Mouse (Mus musculus) embryonic fibroblast, embryonic 13.5 days (primary cell): ENCODE data around the gene Hypm. TPM values are rescaled to one million over a fixed set of nuclear protein-coding genes. Genes with fewer than 3 reads are reported as not detected.

Experiments
- H3K27ac ChIP-seq: 2 replicates; pipeline ENCODE4 v1.5.1; 2012; ENCODE audit warnings: low read length, control low read depth, inconsistent platforms; ENCODE audit not compliant: insufficient read depth
- H3K4me1 ChIP-seq: 2 replicates; pipeline ENCODE4 v1.6.1; 2011; ENCODE audit warnings: low read length; ENCODE audit not compliant: control insufficient read depth, insufficient read depth
- H3K4me3 ChIP-seq: 2 replicates; pipeline ENCODE4 v1.5.1; 2011; ENCODE audit warnings: mild to moderate bottlenecking, control low read depth, low read length; ENCODE audit not compliant: insufficient read depth
- CTCF ChIP-seq: IDR thresholded peaks from 2 replicates; pipeline ENCODE4 v1.5.1; 2011; ENCODE audit warnings: mild to moderate bottlenecking, control low read depth, low read length, moderate library complexity, borderline replicate concordance; ENCODE audit not compliant: insufficient read depth
- POLR2A ChIP-seq: IDR thresholded peaks from 2 replicates; pipeline ENCODE4 v1.6.1; 2011; ENCODE audit warnings: low read depth, mild to moderate bottlenecking, control low read depth, low read length, moderate library complexity
- polyA plus RNA-seq: library from polyadenylated mRNA; stranded (reverse); fragments of >200 nt; gene quantifications from 2 replicates; pipeline ENCODE4 v1.2.4, GENCODE M21; 2011; ENCODE audit warnings: low read depth; ENCODE audit not compliant: missing spikeins, insufficient read length

The Hypm gene
- polyA plus RNA-seq, result not detected in 2 replicates

DNA sequence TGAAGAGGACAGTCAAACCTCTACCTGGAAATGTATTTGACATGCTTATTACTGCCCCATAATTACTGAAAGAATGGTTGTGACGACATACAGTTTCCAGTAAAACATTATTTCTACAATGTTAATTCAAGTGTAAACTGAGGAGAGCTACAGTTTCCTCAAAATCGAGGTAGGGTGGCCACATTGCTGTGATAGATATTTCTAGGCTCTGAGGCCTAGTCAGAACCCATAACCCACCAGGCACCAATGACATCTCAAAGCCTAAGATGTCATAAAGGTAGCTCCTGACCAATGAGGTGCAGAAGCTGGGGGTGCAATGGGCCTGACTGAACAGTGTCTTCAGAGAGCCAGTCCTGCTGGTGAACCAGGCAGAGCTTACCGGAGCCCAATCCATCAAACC, at the start of gene Hypm:
Gene Hypm (plus strand): TSS at position 301 of the 400 bp plus-strand sequence.
- H3K4me3 ChIP-seq, result no peak within 1 kb of the TSS
- no peak within 1 kb of the TSS for H3K27ac ChIP-seq
- no peak for TF ChIP-seq CTCF
- TF ChIP-seq POLR2A, result no peak
- no peaks in the 10 kb centered on the region for H3K4me1 ChIP-seq

DNA sequence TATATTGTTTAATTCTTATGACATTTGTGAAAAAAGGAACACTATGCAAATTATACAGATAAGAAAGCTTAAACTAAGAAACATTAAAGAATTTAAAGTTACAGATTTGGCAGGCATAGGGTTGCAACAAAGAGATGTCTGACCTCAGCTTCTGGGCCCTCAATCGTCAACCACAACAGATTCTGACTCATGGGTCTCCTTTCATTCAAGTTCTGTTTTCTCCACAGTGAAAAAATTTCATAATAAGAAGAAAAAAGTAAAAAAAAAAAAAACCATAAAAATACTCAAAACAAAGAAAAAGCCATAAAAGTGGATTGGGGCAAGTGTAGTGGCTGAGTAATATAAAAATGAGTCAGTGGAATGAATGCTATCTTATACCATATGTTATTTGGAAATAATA, 36.6 kb upstream of the Hypm start:
- TF ChIP-seq POLR2A (no peak), CTCF (no peak)

DNA sequence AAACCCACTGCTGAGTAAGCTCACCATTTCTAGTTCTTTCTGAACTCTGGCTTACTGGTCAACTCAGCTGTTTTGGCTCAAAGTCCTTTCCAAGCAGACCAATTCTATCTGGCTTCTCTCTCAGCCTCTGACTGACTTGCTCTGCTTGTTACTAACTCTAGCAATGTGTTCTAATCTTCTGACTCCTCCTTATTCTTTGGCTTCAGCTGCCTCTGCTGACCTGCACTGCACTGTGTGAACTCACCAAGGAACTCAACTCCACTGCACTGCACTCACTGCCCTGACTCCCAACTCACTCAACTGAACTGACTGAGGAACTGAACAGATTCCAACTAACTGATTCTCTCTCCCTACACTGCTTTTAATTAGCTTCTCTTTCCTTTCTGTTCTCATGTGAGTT, 34.3 kb upstream of the Hypm start:
- Histone ChIP-seq H3K27ac (peak overlapping the region; percentile 26; the same call in 1 of the 2 replicates), H3K4me3 (no peak overlapping the region), H3K4me1 (no peaks in the 10 kb centered on the region)
- TF ChIP-seq POLR2A, result no peak
- no peak for TF ChIP-seq CTCF

More for the DNA sequence above, 36.6 kb upstream of the Hypm start:
- Histone ChIP-seq H3K4me1 (no peaks in the 10 kb centered on the region), H3K27ac (no peak overlapping the region), H3K4me3 (no peak overlapping the region)

DNA sequence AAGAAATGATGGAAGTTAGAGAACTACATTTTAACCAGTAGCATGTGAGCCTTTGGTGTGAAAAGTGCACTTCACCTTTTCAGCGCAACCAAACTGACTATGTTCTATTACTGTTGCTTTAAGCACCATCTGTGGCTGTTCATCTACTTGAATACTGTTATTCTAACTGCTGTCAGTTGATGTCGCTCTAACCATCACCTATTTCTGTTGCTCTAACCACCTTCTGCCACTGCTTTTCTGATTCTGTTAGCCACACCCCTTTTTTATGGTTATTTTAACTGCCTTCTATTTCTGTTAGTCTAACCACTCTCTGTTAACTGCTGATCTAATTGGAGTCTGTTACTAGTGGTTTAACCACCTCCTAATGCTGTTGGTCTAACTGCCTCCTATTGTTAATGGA, 11.9 kb upstream of the Hypm start:
- TF ChIP-seq POLR2A, result no peak
- no peak for TF ChIP-seq CTCF
- Histone ChIP-seq H3K4me3 (no peak overlapping the region), H3K27ac (no peak overlapping the region), H3K4me1 (no peaks in the 10 kb centered on the region)

DNA sequence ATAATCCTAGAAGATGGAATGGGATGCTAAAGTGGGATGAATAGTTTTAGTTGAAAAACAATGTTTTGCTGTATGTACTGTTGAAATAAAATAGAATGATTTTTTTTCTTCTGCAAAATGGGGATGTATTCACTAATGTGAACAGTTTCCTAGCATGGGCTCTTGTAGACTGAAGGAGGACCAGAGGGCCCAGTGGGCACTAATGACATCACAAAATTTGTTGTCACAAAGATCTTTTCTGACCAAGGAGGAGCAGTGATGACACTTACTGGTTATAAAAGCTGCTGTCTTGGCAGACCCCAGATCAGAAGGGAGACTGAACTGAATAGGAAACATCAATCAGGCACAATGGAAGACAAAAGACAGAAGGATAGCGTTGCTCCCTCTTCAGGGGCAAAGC, 2.7 kb downstream of the Hypm start, which contains the start of gene H2al3:
Gene H2al3 (plus strand): TSS at position 301 of the 400 bp plus-strand sequence.
- no peak within 1 kb of the TSS for H3K27ac ChIP-seq
- no peaks in the 10 kb centered on the region for H3K4me1 ChIP-seq
- H3K4me3 ChIP-seq, result no peak within 1 kb of the TSS
- no peak for TF ChIP-seq POLR2A

DNA sequence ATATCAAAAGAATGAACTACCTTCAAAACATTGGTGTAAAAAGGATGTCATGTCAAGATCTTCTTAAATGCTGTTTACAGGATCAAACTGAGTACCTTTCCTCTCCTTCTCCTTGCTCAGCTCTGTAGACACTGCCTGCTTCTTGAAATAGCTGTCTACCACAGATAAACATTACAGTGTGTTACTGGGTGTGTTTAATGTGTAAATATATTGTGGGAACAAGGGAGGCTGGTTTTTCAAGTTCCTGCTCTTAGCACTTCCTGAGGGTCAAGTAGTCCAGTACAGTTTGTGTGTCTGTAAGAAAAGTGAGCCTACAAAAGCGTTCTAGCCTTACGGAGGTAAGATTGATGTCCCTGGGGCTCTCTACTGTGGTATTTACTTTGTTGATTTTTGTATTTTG, 15.1 kb downstream of the Hypm start:
- TF ChIP-seq POLR2A (no peak), CTCF (no peak)
- Histone ChIP-seq H3K27ac (no peak overlapping the region), H3K4me1 (no peaks in the 10 kb centered on the region), H3K4me3 (no peak overlapping the region)

DNA sequence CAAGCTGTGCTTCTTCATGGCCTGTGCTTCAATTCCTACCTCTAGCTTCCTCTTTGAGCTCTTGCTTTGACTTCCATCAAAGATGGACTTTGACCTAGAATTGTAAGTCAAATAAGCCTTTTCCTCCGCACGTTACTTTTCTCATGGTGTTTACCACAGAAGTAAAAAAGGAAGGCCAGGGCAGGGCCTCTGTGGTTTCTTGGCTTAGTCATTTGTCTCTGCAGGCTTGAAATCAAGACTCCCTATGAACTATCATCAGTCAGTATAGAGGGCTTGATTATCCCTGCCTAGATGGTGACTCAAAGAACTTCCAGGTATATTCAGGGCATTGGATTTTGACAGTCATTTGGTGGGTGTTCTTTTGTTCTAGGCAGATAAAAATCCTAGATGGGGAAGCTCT, 28.8 kb downstream of the Hypm start:
- no peak overlapping the region for H3K27ac ChIP-seq
- H3K4me1 ChIP-seq, result no peaks in the 10 kb centered on the region
- TF ChIP-seq CTCF (no peak), POLR2A (no peak)
- H3K4me3 ChIP-seq, result no peak overlapping the region

DNA sequence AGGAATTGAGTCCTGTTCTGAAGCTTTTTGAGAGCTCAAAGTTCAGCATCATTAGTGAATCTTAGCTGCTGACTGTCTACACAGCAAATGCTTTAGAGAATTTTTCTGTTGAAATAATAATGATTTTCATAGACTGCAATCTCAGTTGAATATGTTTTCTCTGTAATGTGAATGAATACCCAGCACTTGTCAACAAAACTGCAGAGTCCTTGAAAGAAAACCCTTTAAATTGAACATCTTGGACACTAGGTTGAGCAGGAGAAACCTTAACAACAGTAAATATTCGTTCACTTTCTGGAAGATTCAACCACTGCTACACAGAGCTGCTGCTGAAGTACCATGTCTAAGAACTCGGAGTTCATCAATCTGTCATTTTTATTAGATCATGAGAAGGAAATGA, 38.6 kb downstream of the Hypm start, which contains the start of gene Sytl5:
Gene Sytl5 (plus strand): TSS at position 301 of the 400 bp plus-strand sequence.
- no peak for TF ChIP-seq POLR2A
- TF ChIP-seq CTCF, result no peak
- H3K27ac ChIP-seq, result no peak within 1 kb of the TSS
- H3K4me1 ChIP-seq, result no peaks in the 10 kb centered on the region
- no peak within 1 kb of the TSS for H3K4me3 ChIP-seq

Other genes with a start within 250 kb of the Hypm start
- 133 and 177 TPM in 2 replicates for gene Dynlt3, start 183.9 kb upstream of the Hypm start, polyA plus RNA-seq
- gene H2al3, start 2.8 kb downstream of the Hypm start, polyA plus RNA-seq, result not detected in 2 replicates
- 2.8 and 6.2 TPM in 2 replicates for gene Sytl5, start 38.7 kb downstream of the Hypm start, polyA plus RNA-seq